Mouse (Mus musculus): Measurements from ENCODE around the gene Gpr153. TPM values are rescaled to one million over a fixed set of nuclear protein-coding genes. Genes with fewer than 3 reads are reported as not detected.

The Gpr153 gene
- polyA plus RNA-seq, 1 experiment from 2014 or later, result 6.4 TPM

DNA sequence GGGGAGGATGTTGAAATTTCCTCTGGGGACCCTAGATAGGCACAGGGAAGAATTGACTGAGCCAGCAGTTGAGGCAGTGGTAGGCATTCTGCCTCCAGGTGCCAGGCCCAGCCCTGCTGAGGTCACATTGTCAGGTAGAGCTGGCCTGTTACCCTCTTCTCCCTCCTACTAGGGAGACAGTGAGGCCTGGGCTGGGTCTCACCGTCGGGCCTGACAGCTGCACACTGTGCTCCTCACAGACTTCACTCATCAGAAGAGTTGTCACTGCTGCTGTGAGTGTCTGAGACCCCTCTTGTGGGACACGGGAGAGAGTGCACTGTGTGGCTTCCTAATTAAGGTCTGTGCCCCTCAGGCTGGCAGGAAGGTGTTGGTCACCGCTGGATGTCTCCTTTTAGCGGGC, 8.2 kb upstream of the Gpr153 start:
- Histone ChIP-seq H3K4me2 (no peak overlapping the region), H3K9me3 (no peaks in the 10 kb centered on the region), H3K27ac (no peak overlapping the region), H3K4me3 (replicated peaks) (no peak overlapping the region), H3K4me1 (replicated peaks) (peaks cover 17% of the 10 kb centered on the region), H3K27me3 (0 out of 2 replicates have a peak, but pooled peaks cover 5% of the 10 kb centered on the region), H3K9ac (replicated peaks) (no peak overlapping the region), H3K36me3 (no peaks in the 10 kb centered on the region)
- no peak for ATAC-seq (ENCODE audit: insufficient number of reproducible peaks, insufficient read depth, low FRiP score, low TSS enrichment, low read depth)
- 58% methylated on average over 5 of the region's 5 CpGs for WGBS

- WGBS, result 37% methylated on average over 10 of the region's 10 CpGs
- H3K27ac ChIP-seq, result no peak overlapping the region
- H3K36me3 ChIP-seq, result no peaks in the 10 kb centered on the region
- no peak overlapping the region for H3K9ac ChIP-seq (replicated peaks)
- H3K9me3 ChIP-seq, result no peaks in the 10 kb centered on the region
- H3K4me3 ChIP-seq (replicated peaks), result no peak overlapping the region
- H3K4me2 ChIP-seq, result no peak overlapping the region
- no peak for ATAC-seq (ENCODE audit: insufficient number of reproducible peaks, insufficient read depth, low FRiP score, low TSS enrichment, low read depth)
- peaks cover 11% of the 10 kb centered on the region; the same call in 1 of the 2 replicates for H3K27me3 ChIP-seq
- H3K4me1 ChIP-seq (replicated peaks), result peaks cover 19% of the 10 kb centered on the region
Observed at GRCm38 (mm10) chr4:152266236-152266895, 7.7 kb upstream of the Gpr153 start.

DNA sequence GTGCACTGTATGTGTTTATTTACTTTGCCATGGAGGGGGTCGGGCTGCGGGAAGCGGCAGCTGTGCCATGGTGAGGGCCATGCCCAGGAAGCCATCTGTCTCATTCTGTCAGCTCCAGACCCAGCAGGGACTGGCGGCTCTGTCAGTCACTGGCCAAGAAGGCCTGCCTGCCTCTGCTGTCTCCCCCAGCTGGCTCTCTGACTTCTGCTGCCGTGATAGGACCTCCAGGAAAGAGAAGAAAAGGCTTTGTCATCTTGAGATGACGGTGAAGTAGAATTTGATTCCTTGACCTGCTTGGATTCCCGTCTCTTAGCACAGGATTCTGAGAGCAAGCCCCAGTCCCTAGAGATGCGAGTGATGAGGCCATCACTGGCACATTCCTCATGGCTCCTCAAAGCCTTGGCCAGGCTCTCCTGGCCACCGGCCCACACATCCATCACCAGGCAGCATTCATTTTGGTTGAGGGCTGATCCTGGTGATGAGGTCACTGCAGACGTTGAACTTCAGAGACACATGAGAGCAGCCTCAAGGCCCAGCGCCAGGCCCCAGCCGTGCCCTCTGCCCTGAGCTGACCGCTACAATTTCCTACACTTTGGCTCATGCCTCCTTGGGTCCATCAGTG, 6.2 kb upstream of the Gpr153 start:
- Histone ChIP-seq H3K4me2 (no peak overlapping the region), H3K4me3 (replicated peaks) (no peak overlapping the region), H3K4me1 (replicated peaks) (peaks cover 34% of the 10 kb centered on the region), H3K27me3 (peaks cover 18% of the 10 kb centered on the region; the same call in 1 of the 2 replicates), H3K9me3 (no peaks in the 10 kb centered on the region), H3K9ac (replicated peaks) (no peak overlapping the region), H3K36me3 (no peaks in the 10 kb centered on the region), H3K27ac (no peak overlapping the region)
- no peak for ATAC-seq (ENCODE audit: insufficient number of reproducible peaks, insufficient read depth, low FRiP score, low TSS enrichment, low read depth)
- WGBS, result 73% methylated on average over 13 of the region's 13 CpGs

DNA sequence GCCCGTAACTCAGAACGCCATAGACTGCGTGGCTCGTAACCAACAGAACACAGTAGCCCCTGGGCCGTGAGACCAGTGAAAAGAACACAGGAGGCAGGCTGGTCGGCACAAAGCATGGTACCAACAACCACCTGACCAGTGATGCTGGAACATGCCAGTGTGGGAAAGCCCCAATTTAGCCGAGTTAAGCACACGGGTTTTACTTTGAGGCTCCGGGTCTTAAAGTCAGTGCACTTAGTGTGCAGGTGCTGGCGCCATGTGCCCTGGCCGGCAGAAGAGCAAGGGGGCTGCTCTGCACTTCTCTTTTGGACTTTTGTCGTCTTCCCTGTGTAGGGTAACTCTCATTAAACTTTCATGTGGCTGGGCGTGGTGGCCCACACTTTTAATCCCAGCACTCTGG, 4.1 kb upstream of the Gpr153 start:
- WGBS, result 82% methylated on average over 13 of the region's 13 CpGs
- H3K4me1 ChIP-seq (replicated peaks), result peaks cover 37% of the 10 kb centered on the region

GRCm38 (mm10) chr4:152270599-152270998, 3.4 kb upstream of the Gpr153 start:
- no peak overlapping the region for H3K4me2 ChIP-seq
- 79% methylated on average over 9 of the region's 9 CpGs for WGBS
- peaks cover 30% of the 10 kb centered on the region for H3K27me3 ChIP-seq
- H3K27ac ChIP-seq, result no peak overlapping the region
- no peak overlapping the region for H3K9ac ChIP-seq (replicated peaks)
- H3K36me3 ChIP-seq, result no peaks in the 10 kb centered on the region
- no peak overlapping the region for H3K4me3 ChIP-seq (replicated peaks)
- no peaks in the 10 kb centered on the region for H3K9me3 ChIP-seq
- H3K4me1 ChIP-seq (replicated peaks), result peaks cover 41% of the 10 kb centered on the region
- ATAC-seq (ENCODE audit: insufficient number of reproducible peaks, insufficient read depth, low FRiP score, low TSS enrichment, low read depth), result no peak

More for the DNA sequence above, 4.1 kb upstream of the Gpr153 start:
- Histone ChIP-seq H3K9me3 (no peaks in the 10 kb centered on the region), H3K9ac (replicated peaks) (no peak overlapping the region), H3K4me2 (no peak overlapping the region), H3K36me3 (no peaks in the 10 kb centered on the region), H3K4me3 (replicated peaks) (no peak overlapping the region), H3K27me3 (peaks cover 27% of the 10 kb centered on the region), H3K27ac (no peak overlapping the region)
- no peak for ATAC-seq (ENCODE audit: insufficient number of reproducible peaks, insufficient read depth, low FRiP score, low TSS enrichment, low read depth)

DNA sequence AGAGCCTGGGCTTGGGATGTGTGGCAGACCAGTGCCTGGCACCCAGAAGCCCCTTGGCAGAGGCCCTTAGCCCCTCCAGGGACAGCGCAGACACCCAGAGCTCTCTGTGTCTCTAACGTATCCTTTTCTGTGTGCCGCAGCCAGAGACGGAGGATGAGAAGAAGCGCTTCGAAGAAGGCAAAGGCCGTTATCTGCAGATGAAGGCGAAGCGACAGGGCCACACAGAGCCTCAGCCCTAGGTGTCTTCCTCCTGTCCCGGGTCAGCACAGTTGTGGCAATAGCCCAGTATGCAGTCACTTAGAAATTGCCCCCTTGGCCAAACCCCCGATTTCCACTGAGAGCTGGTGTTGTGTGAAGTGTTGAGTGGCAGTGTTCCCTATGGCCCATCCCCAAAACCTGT, 2.7 kb upstream of the Gpr153 start:
- ATAC-seq (ENCODE audit: insufficient number of reproducible peaks, insufficient read depth, low FRiP score, low TSS enrichment, low read depth), result no peak
- no peak overlapping the region for H3K9ac ChIP-seq (replicated peaks)
- no peak overlapping the region for H3K4me2 ChIP-seq
- no peaks in the 10 kb centered on the region for H3K9me3 ChIP-seq
- peaks cover 37% of the 10 kb centered on the region for H3K27me3 ChIP-seq
- no peak overlapping the region for H3K4me3 ChIP-seq (replicated peaks)
- no peaks in the 10 kb centered on the region for H3K36me3 ChIP-seq
- H3K27ac ChIP-seq, result no peak overlapping the region
- WGBS, result 92% methylated on average over 11 of the region's 11 CpGs
- peaks cover 41% of the 10 kb centered on the region for H3K4me1 ChIP-seq (replicated peaks)

DNA sequence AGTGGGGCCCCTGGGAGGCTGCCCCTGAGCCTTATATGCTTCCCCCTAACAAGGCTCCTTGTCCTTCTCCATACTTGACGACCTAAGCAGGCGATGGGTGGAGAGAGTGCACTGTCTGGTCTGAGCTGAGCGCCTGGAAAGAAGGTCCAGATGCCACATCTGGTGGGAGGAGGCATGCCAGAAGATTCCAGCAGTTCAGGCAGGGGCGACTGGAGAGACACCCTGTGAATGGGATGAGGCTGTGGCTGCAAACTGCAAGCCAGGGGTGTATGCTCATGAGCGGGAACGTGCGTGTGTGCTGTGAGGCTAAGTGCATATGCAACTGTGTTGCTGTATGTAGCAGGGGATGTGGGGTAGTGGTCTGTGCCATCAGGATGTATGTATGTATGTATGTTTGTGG, 2.0 kb upstream of the Gpr153 start:
- 50% methylated on average over 7 of the region's 7 CpGs for WGBS
- ATAC-seq (ENCODE audit: insufficient number of reproducible peaks, insufficient read depth, low FRiP score, low TSS enrichment, low read depth), result no peak
- H3K27me3 ChIP-seq, result peaks cover 40% of the 10 kb centered on the region
- H3K4me3 ChIP-seq (replicated peaks), result no peak overlapping the region
- no peaks in the 10 kb centered on the region for H3K9me3 ChIP-seq
- no peaks in the 10 kb centered on the region for H3K36me3 ChIP-seq
- no peak overlapping the region for H3K27ac ChIP-seq
- 0 out of 2 replicates have a peak overlapping the region, but pooled peaks have one; percentile 3 for H3K4me2 ChIP-seq
- peaks cover 41% of the 10 kb centered on the region for H3K4me1 ChIP-seq (replicated peaks)
- H3K9ac ChIP-seq (replicated peaks), result 0 out of 2 replicates have a peak overlapping the region, but pooled peaks have one; percentile 42

DNA sequence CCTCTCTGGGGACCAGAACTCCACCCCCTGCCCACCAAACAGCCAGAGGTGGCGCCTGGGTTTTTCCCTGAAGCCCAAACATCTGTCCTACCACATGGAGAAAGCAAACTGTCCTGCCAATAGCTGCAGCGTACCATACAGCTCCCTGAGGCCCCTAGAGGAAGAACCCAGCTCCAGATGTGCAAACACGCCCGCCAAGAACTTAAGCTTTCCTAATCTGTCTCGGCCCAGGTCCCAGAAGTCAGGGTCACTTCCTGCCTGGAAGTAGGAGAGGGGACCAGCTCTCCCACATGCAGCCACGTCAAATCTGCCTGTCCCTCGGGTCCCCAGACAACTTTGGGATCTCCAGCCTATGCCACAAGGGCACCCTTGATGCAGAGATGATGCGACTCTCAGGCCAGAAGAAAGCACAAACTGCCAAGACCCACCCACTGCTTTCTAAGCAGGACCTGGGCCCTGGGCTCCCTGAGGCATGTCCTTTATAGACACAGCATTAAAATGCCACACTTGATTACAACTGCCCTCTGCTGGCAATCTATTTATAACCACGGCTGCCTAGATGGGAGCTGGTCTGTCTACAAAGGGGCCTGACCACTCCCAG, 1.5 kb upstream of the Gpr153 start:
- no peak for ATAC-seq (ENCODE audit: insufficient number of reproducible peaks, insufficient read depth, low FRiP score, low TSS enrichment, low read depth)
- peak overlapping the region; percentile 72; the same call in 1 of the 2 replicates for H3K27ac ChIP-seq
- peaks cover 40% of the 10 kb centered on the region for H3K27me3 ChIP-seq

DNA sequence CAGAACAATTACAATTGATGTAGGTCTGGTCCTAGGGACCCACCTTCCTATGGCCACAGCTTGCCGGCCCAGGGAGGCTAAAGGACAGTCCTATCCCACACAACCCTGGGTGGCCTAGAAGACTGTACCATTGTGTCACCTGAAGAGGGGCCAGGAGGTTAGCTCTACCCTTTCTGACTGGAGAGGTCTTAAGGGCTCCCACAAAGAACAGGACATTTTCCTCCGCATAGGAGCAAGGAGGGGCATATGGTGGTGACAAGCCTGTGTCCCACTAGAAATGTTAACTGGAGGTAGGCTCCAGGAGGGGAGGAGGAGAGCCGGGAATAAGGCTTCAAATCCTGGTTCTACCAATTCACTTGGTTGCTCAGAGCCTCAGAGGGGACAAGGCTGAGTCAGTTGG, 841 bp upstream of the Gpr153 start:
- Histone ChIP-seq H3K36me3 (no peaks in the 10 kb centered on the region), H3K27ac (peak overlapping the region; percentile 72; the same call in 1 of the 2 replicates), H3K9me3 (no peaks in the 10 kb centered on the region), H3K4me1 (replicated peaks) (peaks cover 41% of the 10 kb centered on the region), H3K4me2 (peak overlapping the region; percentile 97), H3K9ac (replicated peaks) (no peak overlapping the region), H3K4me3 (replicated peaks) (no peak overlapping the region; the same call in 1 of the 2 replicates), H3K27me3 (peaks cover 40% of the 10 kb centered on the region)
- WGBS, result 25% methylated on average over 3 of the region's 3 CpGs
- ATAC-seq (ENCODE audit: insufficient number of reproducible peaks, insufficient read depth, low FRiP score, low TSS enrichment, low read depth), result no peak

More for the DNA sequence above, 1.5 kb upstream of the Gpr153 start:
- H3K4me2 ChIP-seq, result 0 out of 2 replicates have a peak overlapping the region, but pooled peaks have one; percentile 3
- 22% methylated on average over 9 of the region's 9 CpGs for WGBS
- peaks cover 41% of the 10 kb centered on the region for H3K4me1 ChIP-seq (replicated peaks)
- no peak overlapping the region for H3K9ac ChIP-seq (replicated peaks)
- no peaks in the 10 kb centered on the region for H3K36me3 ChIP-seq
- H3K9me3 ChIP-seq, result no peaks in the 10 kb centered on the region
- no peak overlapping the region for H3K4me3 ChIP-seq (replicated peaks)

DNA sequence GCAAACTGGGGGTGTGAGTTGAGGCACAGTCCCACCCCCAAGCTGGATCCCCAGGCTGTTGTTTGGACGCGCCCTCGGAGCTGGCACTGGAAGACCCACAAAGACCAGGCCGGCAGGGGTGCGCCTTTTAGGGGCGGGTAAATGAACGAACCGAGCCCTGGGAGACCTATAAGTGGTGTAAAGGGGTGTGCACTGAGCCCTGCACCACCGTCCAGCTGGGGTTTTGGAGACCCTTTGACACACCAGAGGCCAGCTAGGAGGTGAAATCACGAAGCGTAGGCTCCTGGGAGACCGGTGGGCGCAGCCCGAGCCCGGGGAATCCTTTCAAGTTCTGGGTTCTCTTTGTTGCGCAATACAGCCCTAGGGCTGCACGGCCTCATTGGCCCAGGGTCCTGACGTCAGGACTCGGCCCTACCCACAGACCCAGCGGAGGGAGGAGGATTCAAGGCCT, 674 bp downstream of the Gpr153 start:
- no peaks in the 10 kb centered on the region for H3K36me3 ChIP-seq
- under 1% methylated on average over 20 of the region's 20 CpGs for WGBS
- H3K4me1 ChIP-seq (replicated peaks), result peaks cover 41% of the 10 kb centered on the region
- peak overlapping the region; percentile 97 for H3K4me2 ChIP-seq
- peaks cover 50% of the 10 kb centered on the region for H3K27me3 ChIP-seq
- H3K4me3 ChIP-seq (replicated peaks), result peak overlapping the region; percentile 74
- peak overlapping the region; percentile 83 for H3K9ac ChIP-seq (replicated peaks)
- 0 out of 2 replicates have a peak, but pooled peaks have one; percentile 8 for ATAC-seq (ENCODE audit: insufficient number of reproducible peaks, insufficient read depth, low FRiP score, low TSS enrichment, low read depth)
- no peaks in the 10 kb centered on the region for H3K9me3 ChIP-seq
- no peak overlapping the region; the same call in 1 of the 2 replicates for H3K27ac ChIP-seq

Measured in limb, embryonic 12.5 days (tissue).